Mouse (Mus musculus) CD4-positive, CD25-positive, alpha-beta regulatory T cell, adult 4 months (primary cell): ENCODE measurements around the gene Lxn. TPM values are rescaled to one million over a fixed set of nuclear protein-coding genes. Genes with fewer than 3 reads are reported as not detected.

Experiments used
- ATAC-seq: one replicate; pipeline ENCODE4 v1.8.0; 2017
- polyA plus RNA-seq, 2 experiments: library from polyadenylated mRNA; unstranded; fragments of 100-300 nt; shearing (Covaris generic); gene quantifications; one replicate each; pipeline ENCODE4 v1.2.1; 2017

Gene Lxn
- polyA plus RNA-seq, result 10 to 100 TPM; 63.5 to 64.4 TPM

GRCm38 (mm10) chr3:67463450-67464372 is at the start of gene Lxn:
Gene Lxn, minus strand, starts transcription at chr3:67463926.
- ATAC-seq, result peak; percentile 71

GRCm38 (mm10) chr3:67512807-67513206 is 49.1 kb upstream of the Lxn start:
- ATAC-seq, result peak; percentile 47

DNA sequence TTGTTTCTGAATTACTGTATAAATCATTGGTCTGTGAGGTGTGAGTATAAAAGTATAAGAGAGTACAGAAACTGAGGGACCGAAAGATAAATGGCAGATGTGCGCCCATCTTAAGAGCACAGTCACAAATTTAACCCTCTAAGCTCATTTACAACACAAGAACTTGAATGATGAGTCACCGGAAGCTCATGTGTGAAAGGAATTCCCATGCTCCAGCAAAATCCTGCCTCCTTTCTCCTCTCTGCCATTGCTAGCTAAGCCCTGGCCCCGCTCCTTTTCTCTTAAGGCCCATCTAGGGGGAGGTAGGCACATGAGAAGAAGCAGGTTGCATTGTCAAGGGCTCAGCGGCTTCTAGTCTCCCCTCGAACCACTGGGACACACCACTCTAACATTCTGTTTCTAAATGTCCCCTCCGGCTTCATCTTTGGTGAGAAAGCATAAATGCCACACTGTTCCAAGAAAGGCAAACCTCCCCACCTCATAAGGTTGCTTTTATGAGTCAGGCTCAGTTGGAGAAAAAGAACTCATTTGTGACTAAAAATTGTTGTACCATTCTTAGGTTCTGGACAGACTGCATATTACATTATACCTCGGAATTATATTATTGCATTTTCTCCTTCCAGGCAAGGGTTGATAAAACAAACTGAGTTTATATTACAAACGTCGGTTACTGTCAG is 44.6 kb upstream of the Lxn start:
- ATAC-seq, result no peak

DNA sequence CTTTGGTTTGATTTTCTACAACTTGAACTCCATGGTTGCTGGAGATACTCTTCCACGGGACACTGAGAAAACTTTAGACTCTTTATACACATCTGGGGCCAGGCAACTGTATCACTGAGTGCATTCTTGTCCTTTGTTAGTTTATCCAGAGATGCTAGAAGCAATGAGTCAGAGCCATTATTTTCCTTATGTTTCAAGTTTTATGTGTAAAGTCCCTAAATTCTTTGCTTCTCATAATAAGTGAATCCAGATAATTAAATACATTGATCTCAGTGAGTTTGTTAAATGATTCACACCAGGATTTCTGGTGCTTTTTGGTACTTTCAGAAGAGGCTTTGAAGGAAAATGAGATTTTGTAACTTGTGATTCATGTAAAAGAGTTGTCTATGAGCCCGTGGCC is 41.6 kb upstream of the Lxn start:
- ATAC-seq, result no peak

GRCm38 (mm10) chr3:67503878-67504277 is 40.2 kb upstream of the Lxn start:
- ATAC-seq, result no peak

GRCm38 (mm10) chr3:67499406-67499791 is 35.7 kb upstream of the Lxn start:
- no peak for ATAC-seq

DNA sequence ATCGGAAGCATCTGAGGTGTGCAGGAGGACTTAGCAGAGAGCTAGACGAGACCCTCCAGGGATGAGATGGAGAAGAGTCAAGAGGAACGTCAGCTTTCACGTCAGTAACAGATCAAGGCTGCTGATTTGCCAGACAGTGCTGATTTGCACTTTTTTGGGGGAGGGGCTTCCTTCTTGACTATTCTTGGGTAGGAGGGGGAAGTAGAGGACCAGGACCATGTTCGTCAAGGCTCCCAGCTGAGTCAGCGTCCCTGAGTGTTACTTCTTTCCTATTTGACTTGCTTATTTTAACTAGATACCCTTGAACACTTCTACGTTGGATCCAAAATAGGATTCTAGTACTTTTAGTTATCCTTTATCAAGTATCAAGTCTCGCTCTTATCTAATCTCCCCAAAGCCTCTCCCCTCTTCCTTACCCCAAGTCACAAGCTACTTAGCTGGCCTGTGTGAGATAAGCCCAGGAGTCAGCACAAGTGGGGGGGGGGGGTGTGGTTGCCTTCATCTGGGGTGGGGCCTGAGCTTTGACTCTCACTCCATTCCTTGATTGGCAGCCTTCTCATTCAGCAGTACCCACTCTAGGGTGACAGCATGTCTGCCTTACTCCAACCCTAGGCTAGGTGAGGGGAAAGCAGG is 35.2 kb upstream of the Lxn start:
- no peak for ATAC-seq

DNA sequence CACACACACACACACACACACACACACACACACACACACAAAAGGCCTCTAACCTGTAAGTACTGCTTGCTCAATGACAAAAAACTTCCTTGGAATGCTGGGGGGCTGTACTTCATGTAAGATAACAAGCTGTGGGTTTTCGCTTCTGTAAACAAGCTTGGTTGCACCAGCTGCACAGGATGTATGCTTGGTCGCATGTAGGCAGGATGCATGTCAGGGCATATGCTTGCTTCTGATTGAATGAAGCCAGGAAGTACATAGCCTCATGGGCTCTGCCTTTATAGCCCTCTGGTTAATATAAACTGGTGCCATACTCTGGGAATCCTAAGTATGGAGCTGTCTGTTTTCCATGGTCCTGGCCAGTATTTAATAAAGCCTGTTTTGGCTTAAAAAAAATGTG is 34.3 kb upstream of the Lxn start:
- ATAC-seq, result no peak

DNA sequence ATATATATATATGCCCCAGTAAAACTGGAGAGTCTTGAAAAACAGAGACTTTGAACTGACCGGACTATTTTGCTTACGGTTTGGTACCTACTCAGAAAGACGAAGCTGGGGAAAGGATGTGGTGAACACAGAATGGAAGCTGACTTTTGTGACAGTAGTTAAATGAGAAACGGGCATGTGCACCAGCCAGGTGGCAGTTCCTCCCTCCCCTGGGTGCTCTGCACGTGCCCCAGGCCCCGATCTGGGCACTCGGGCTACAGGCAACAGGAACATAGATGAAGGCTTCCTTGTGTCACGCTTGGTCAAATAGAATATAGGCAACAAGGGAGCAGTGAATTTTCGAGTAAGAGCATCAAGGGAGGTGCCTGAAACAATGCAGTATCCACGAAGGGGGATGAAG is 32.6 kb upstream of the Lxn start:
- ATAC-seq, result no peak

GRCm38 (mm10) chr3:67493132-67493531 is 29.4 kb upstream of the Lxn start:
- ATAC-seq, result no peak

DNA sequence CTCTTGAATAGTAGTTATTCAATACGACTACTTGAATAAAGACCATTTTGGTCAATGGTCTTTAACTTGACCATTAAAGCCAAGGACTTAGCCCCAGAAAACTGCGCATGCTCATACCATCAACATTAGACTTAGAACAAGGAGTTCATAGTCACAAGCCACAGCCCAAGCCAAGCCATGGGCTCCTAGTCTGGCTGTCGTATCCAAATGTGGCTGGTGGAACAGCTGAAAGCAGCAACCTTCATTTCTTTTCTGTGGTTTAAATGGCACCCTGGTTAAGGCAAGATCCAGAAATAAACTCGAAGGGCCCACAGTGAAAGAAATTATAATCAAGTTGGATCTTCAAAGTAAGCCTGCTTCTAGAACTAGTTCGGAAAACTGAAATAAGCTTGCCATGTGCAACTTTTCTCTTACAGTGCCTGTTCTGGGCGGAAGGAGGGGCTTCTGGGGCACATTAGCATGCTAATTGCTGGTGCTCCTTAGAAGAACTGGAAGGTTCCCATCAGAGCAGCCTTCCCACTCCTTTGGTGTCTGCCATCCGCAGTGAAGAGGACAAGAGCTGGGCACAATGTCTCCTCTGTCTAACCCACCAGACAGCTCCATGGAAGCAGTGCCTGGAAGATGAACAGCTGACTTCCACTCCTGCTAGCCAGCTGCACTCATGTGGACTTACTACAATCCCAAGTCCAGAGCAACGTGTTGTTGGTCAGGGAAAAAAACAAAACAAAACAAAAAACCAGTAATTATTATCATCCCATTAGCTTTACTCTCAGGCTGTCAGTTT is 28.6 kb upstream of the Lxn start:
- no peak for ATAC-seq

- ATAC-seq, result no peak
Measured at GRCm38 (mm10) chr3:67490156-67490555, 26.4 kb upstream of the Lxn start.

DNA sequence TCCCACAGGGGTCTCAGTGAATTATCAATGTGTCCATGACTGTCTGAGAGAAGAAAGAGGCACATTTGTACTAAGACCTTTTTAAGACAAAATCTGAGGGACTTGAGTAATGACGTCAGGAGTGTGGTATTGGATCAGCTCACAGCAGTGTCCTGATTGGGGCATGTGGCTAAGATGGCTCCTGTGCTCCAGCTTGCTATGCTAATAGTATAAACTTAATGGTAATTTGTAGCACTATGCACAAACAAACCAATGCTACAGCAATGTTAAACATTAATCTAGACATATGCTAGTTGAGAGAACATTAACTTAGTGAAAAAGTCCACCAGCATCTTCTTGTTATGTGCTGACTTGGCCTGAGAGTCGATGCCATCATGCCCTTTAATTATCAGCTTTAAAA is 21.5 kb upstream of the Lxn start:
- ATAC-seq, result no peak

- ATAC-seq, result no peak
Measured at GRCm38 (mm10) chr3:67482400-67482799, 18.7 kb upstream of the Lxn start.

GRCm38 (mm10) chr3:67479806-67480205 is 16.1 kb upstream of the Lxn start:
- no peak for ATAC-seq

DNA sequence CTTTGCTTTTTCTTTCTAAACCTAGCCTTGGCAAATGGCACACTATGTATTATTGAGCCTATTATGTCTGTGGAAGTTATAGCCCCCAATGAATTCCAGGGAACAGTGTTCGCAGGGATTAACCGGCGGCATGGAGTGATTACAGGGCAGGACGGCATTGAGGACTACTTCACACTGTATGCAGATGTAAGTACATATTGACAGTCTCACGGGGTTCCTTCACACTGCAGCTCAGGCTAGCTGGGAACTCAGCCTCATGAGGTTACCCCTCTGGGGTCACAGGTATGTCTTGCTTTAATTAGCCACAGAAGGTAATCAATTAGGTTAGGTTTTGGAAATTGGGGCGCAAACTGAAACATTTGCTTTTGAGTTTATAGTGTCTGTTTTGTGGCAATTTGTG is 9.7 kb upstream of the Lxn start:
- ATAC-seq, result no peak

- no peak for ATAC-seq
Measured at GRCm38 (mm10) chr3:67471408-67472127, 7.8 kb upstream of the Lxn start.

GRCm38 (mm10) chr3:67467281-67467680 is 3.6 kb upstream of the Lxn start:
- no peak for ATAC-seq

- no peak for ATAC-seq
Measured at GRCm38 (mm10) chr3:67466576-67466975, 2.9 kb upstream of the Lxn start.

DNA sequence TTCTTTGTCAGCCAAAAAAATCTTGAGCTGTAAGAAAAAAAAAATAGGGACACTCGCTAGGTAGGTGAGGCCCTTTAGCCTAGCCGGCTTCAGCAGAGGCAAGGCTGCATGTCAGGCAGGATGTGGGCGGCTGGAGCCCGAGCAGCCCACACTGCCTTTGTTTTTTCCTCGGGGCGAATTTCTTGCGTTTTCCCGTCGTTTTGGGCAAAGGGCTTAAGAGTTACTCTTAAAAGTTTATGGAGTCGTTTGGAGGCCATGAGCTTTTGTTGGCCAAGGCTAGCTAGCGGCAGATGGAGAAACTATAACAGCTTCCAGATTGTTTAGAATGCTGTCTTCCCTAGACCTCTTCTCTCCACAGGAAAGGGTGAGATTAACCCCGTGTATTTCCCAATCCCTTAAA is 725 bp downstream of the Lxn start:
- ATAC-seq, result peak; percentile 77

DNA sequence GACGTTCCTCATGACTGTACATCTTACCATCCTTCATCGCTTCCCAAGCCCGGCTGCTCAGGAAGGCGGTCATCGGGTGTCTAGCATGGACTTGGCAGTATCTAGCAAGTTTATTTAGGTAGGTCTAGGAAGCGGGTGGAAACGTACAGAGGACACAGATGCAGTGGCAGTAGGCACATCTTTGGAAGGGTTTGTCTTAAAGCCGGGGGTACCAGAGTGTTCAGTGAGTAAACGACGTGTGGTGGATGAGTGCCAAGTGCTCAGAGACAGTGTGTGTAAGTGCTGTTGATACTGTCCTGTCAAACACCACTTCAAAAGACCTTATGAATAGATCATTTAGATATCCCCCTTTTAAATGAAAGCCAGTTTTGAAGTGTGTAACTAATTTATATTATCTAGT is 1.1 kb downstream of the Lxn start:
- ATAC-seq, result no peak

- no peak for ATAC-seq
Measured at GRCm38 (mm10) chr3:67462015-67462414, 1.7 kb downstream of the Lxn start.
